In genomic region chr3:69597816-69598215, GRCm38 (mm10) we compare ENCODE assay signal across 8 mouse cellular contexts. TPM values are rescaled to one million over a fixed set of nuclear protein-coding genes. Genes with fewer than 3 reads are reported as not detected.
A peak's percentile ranks its signal among the peaks of the same experiment; 100 is the strongest.
DNase-seq lines count a peak whose midpoint lies in the region; ATAC-seq and TF ChIP-seq lines count a peak whose summit lies in the region.

No protein-coding gene starts in this region.

- no peaks in the 10 kb centered on the region for H3K36me3 ChIP-seq in lung, embryonic 14.5 days (ENCODE audit: insufficient read depth)
- H3K36me3 ChIP-seq in forebrain, embryonic 11.5 days (ENCODE audit: control insufficient read depth, insufficient read depth, low read length) = no peaks in the 10 kb centered on the region
- peaks cover 4% of the 10 kb centered on the region; the same call in 1 of the 2 replicates for H3K36me3 ChIP-seq in limb, embryonic 12.5 days
- no peaks in the 10 kb centered on the region for H3K36me3 ChIP-seq in small intestine, adult 2 months (ENCODE audit: control insufficient read depth, insufficient read depth, low read length)

- peak overlapping the region; percentile 78 for H3K4me2 ChIP-seq in lung, embryonic 14.5 days
- peak overlapping the region; percentile 79 for H3K4me2 ChIP-seq in forebrain, embryonic 11.5 days (ENCODE audit: low read depth, low read length, severe bottlenecking)
- H3K4me2 ChIP-seq in limb, embryonic 12.5 days = peak overlapping the region; percentile 75

- no peaks in the 10 kb centered on the region for H3K9me3 ChIP-seq in lung, embryonic 14.5 days (ENCODE audit: low read depth, low read length)
- H3K9me3 ChIP-seq in forebrain, embryonic 11.5 days (ENCODE audit: control insufficient read depth, low read length) = no peaks in the 10 kb centered on the region
- H3K9me3 ChIP-seq in limb, embryonic 12.5 days = no peaks in the 10 kb centered on the region

- TF ChIP-seq CTCF in lung, embryonic 14.5 days (IDR thresholded peaks at IDR 0.05; ENCODE audit: low read depth) = no peak
- TF ChIP-seq CTCF in small intestine, adult 2 months (IDR thresholded peaks at IDR 0.05; ENCODE audit: extremely low read depth, insufficient read length, insufficient replicate concordance, low read depth, low read length) = no peak

- H3K27me3 ChIP-seq in lung, embryonic 14.5 days (ENCODE audit: insufficient read depth, low read length) = no peaks in the 10 kb centered on the region
- no peaks in the 10 kb centered on the region for H3K27me3 ChIP-seq in forebrain, embryonic 11.5 days (ENCODE audit: control insufficient read depth, insufficient read depth, low read length)
- no peaks in the 10 kb centered on the region for H3K27me3 ChIP-seq in limb, embryonic 12.5 days
- H3K27me3 ChIP-seq in small intestine, adult 2 months (ENCODE audit: control insufficient read depth, insufficient read depth, low read length) = peaks cover 12% of the 10 kb centered on the region

- peak overlapping the region; percentile 68 for H3K4me3 ChIP-seq in lung, embryonic 14.5 days (ENCODE audit: low read depth, low read length)
- H3K4me3 ChIP-seq in forebrain, embryonic 11.5 days (ENCODE audit: low read depth, low read length) = peak overlapping the region; percentile 73
- peak overlapping the region; percentile 75 for H3K4me3 ChIP-seq in limb, embryonic 12.5 days (replicated peaks)
- peak overlapping the region; percentile 64; the same call in 1 of the 2 replicates for H3K4me3 ChIP-seq in small intestine, adult 2 months (ENCODE audit: low read depth, low read length)

- WGBS in lung, embryonic 14.5 days = 7% methylated on average over 7 of the region's 7 CpGs
- WGBS in forebrain, embryonic 11.5 days = 7% methylated on average over 7 of the region's 7 CpGs
- 7% methylated on average over 7 of the region's 7 CpGs for WGBS in limb, embryonic 12.5 days
- 48% methylated on average over 7 of the region's 7 CpGs for WGBS in small intestine, adult 2 months

- peak overlapping the region; percentile 76 for H3K9ac ChIP-seq in lung, embryonic 14.5 days
- H3K9ac ChIP-seq in forebrain, embryonic 11.5 days (ENCODE audit: low read length) = peak overlapping the region; percentile 82
- H3K9ac ChIP-seq in limb, embryonic 12.5 days (replicated peaks) = peak overlapping the region; percentile 87

- H3K4me1 ChIP-seq in lung, embryonic 14.5 days (ENCODE audit: insufficient read depth) = no peaks in the 10 kb centered on the region
- peaks cover 2% of the 10 kb centered on the region; the same call in 1 of the 2 replicates for H3K4me1 ChIP-seq in forebrain, embryonic 11.5 days (replicated peaks; ENCODE audit: control insufficient read depth, insufficient read depth, low read length)
- peaks cover 9% of the 10 kb centered on the region for H3K4me1 ChIP-seq in limb, embryonic 12.5 days (replicated peaks)
- peaks cover 2% of the 10 kb centered on the region for H3K4me1 ChIP-seq in small intestine, adult 2 months (ENCODE audit: control insufficient read depth, insufficient read depth, insufficient read length, low read length)

- TF ChIP-seq POLR2A in small intestine, adult 2 months (IDR thresholded peaks at IDR 0.05; ENCODE audit: low read depth, low read length) = no peak

- peak; percentile 12; the same call in 1 of the 2 replicates for ATAC-seq in lung, embryonic 14.5 days (ENCODE audit: insufficient read depth)
- ATAC-seq in forebrain, embryonic 11.5 days (replicated peaks; ENCODE audit: low FRiP score) = no peak; the same call in 1 of the 2 replicates
- no peak for ATAC-seq in limb, embryonic 12.5 days (ENCODE audit: insufficient number of reproducible peaks, insufficient read depth, low FRiP score, low TSS enrichment, low read depth)
- ATAC-seq in CD4-positive, CD25-positive, alpha-beta regulatory T cell, adult 4 months = no peak
- ATAC-seq in cerebellum, adult (ENCODE audit: insufficient number of reproducible peaks, low FRiP score, low TSS enrichment) = no peak

- peak overlapping the region; percentile 64; the same call in 1 of the 2 replicates for H3K27ac ChIP-seq in lung, embryonic 14.5 days (ENCODE audit: low read depth)
- no peak overlapping the region for H3K27ac ChIP-seq in forebrain, embryonic 11.5 days (ENCODE audit: low read depth, low read length)
- H3K27ac ChIP-seq in limb, embryonic 12.5 days = no peak overlapping the region; the same call in 1 of the 2 replicates
- no peak overlapping the region for H3K27ac ChIP-seq in small intestine, adult 2 months (ENCODE audit: insufficient read depth, low read depth, low read length)

- DNase-seq in lung, embryonic 14.5 days = no peak
- no peak for DNase-seq in lung, postnatal 4 days
- no peak for DNase-seq in forebrain, embryonic 11.5 days (ENCODE audit: low spot score)
- DNase-seq in frontal cortex, postnatal 14 days (ENCODE audit: low spot score in 2 of 2) = no peak

RNA-seq across cellular contexts. Expression of gene B3galnt1, which starts 0.9 kb away (rescaled TPM):
- 31.7 and 32.8 TPM in 2 replicates for polyA plus RNA-seq in lung, embryonic 14.5 days (2014; fragmentation: Nextera tagmentation; extraction: Ambion mirVana)
- polyA plus RNA-seq in forebrain, embryonic 11.5 days (2014; fragmentation: Nextera tagmentation; extraction: Ambion mirVana) = 33.4 and 36.8 TPM in 2 replicates
- polyA plus RNA-seq in limb, embryonic 12.5 days (2016; fragmentation: Nextera tagmentation; extraction: Ambion mirVana) = 34.8 and 35.1 TPM in 2 replicates
- 1.7 and 2.6 TPM in 2 replicates for polyA plus RNA-seq in small intestine, adult 2 months (2012; rRNA removed)
- polyA plus RNA-seq in CD4-positive, CD25-positive, alpha-beta regulatory T cell, adult 4 months (2017; shearing (Covaris generic)) = under 1 TPM in 1 of 2 experiments, not detected in 1; 0.16 TPM
